Mouse (Mus musculus) heart, embryonic 11.5 days (tissue): ENCODE measurements at regions not wholly inside any gene's neighbourhood (a gene's known extent, or its start where the extent isn't known, plus 50 kb on each side); places are given as distances from the start of the nearest gene placed in this dataset.
"Not testable (repeated sequence)": the region's sequence is repeated elsewhere in the genome, so short reads cannot be mapped to it uniquely, and the experiment has no call there.

ENCODE experiments used
- ATAC-seq: fragments of 200-750 bp; cut with Nextera tagmentation; replicated peaks from 2 replicates; pipeline ENCODE4 v1.8.0; 2017; ENCODE audit warnings: moderate library complexity; ENCODE audit not compliant: insufficient number of reproducible peaks, low FRiP score, low TSS enrichment
- H3K27ac ChIP-seq: fragments of 300-500 bp; sonication (generic); 2 replicates; pipeline ENCODE4 v1.5.1; 2014; ENCODE audit warnings: mild to moderate bottlenecking, low read depth, low read length
- H3K27me3 ChIP-seq: fragments of 300-500 bp; sonication (generic); 2 replicates; pipeline ENCODE4 v1.6.1; 2014; ENCODE audit warnings: mild to moderate bottlenecking, low read length, mixed read lengths; ENCODE audit not compliant: control insufficient read depth, insufficient read depth
- H3K36me3 ChIP-seq: fragments of 300-500 bp; sonication (generic); 2 replicates; pipeline ENCODE4 v1.6.1; 2014; ENCODE audit warnings: mild to moderate bottlenecking, low read length, moderate library complexity, mixed read lengths; ENCODE audit not compliant: control insufficient read depth, insufficient read depth
- H3K4me1 ChIP-seq: fragments of 300-500 bp; sonication (generic); 2 replicates; pipeline ENCODE4 v1.6.1; 2014; ENCODE audit warnings: low read length; ENCODE audit not compliant: control insufficient read depth, insufficient read depth
- H3K4me2 ChIP-seq: fragments of 300-500 bp; sonication (generic); 2 replicates; pipeline ENCODE4 v1.6.1; 2014; ENCODE audit warnings: mild to moderate bottlenecking, moderate library complexity
- H3K4me3 ChIP-seq: fragments of 300-500 bp; sonication (generic); 2 replicates; pipeline ENCODE4 v1.5.1; 2014; ENCODE audit warnings: low read depth, low read length
- H3K9ac ChIP-seq: fragments of 300-500 bp; sonication (generic); 2 replicates; pipeline ENCODE4 v1.6.1; 2014; ENCODE audit warnings: mild to moderate bottlenecking, low read depth, low read length, moderate library complexity
- H3K9me3 ChIP-seq: fragments of 300-500 bp; sonication (generic); replicated peaks from 2 replicates; pipeline ENCODE4 v1.6.1; 2016; ENCODE audit warnings: low read length; ENCODE audit not compliant: control insufficient read depth
- WGBS: fragments of 180-500 bp; shearing (Covaris S2); extraction: QIAGEN DNeasy Blood & Tissue Kit; methylation state at CpG from one replicate; pipeline ENCODE4 v1.1.7; 2014; ENCODE audit not compliant: insufficient replicate concordance; 5-methylcytosine and 5-hydroxymethylcytosine counted together

- Histone ChIP-seq H3K4me1 (no peaks in the 10 kb centered on the region; the same call in 1 of the 2 replicates), H3K27me3 (0 out of 2 replicates have a peak, but pooled peaks cover 1% of the 10 kb centered on the region), H3K9ac (no peak overlapping the region), H3K4me2 (no peak overlapping the region), H3K36me3 (no peaks in the 10 kb centered on the region), H3K9me3 (no peaks in the 10 kb centered on the region), H3K4me3 (no peak overlapping the region), H3K27ac (no peak overlapping the region)
- WGBS = 41% methylated on average over 8 of the region's 8 CpGs
- no peak for ATAC-seq
Observed at GRCm38 (mm10) chr2:17858326-17858725, 127.1 kb upstream of the Nebl start.

GRCm38 (mm10) chr2:17855566-17856264, 124.5 kb upstream of the Nebl start:
- Histone ChIP-seq H3K4me3 (no peak overlapping the region), H3K27me3 (no peaks in the 10 kb centered on the region), H3K4me1 (peaks cover 2% of the 10 kb centered on the region; the same call in 1 of the 2 replicates), H3K4me2 (no peak overlapping the region), H3K9ac (no peak overlapping the region), H3K27ac (no peak overlapping the region), H3K9me3 (no peaks in the 10 kb centered on the region), H3K36me3 (no peaks in the 10 kb centered on the region)
- 71% methylated on average over 11 of the region's 11 CpGs for WGBS
- ATAC-seq = no peak

GRCm38 (mm10) chr2:17854088-17854487, 122.8 kb upstream of the Nebl start:
- Histone ChIP-seq H3K27me3 (no peaks in the 10 kb centered on the region), H3K9ac (no peak overlapping the region), H3K9me3 (no peaks in the 10 kb centered on the region), H3K4me2 (no peak overlapping the region), H3K36me3 (no peaks in the 10 kb centered on the region), H3K4me1 (peaks cover 2% of the 10 kb centered on the region; the same call in 1 of the 2 replicates), H3K27ac (no peak overlapping the region), H3K4me3 (no peak overlapping the region)
- WGBS = 58% methylated on average over 3 of the region's 3 CpGs
- no peak for ATAC-seq

GRCm38 (mm10) chr2:17853500-17854011, 122.3 kb upstream of the Nebl start:
- WGBS = 39% methylated on average over 11 of the region's 11 CpGs
- Histone ChIP-seq H3K4me2 (peak overlapping the region; percentile 63), H3K36me3 (no peaks in the 10 kb centered on the region), H3K27me3 (no peaks in the 10 kb centered on the region), H3K27ac (no peak overlapping the region), H3K4me1 (peaks cover 2% of the 10 kb centered on the region; the same call in 1 of the 2 replicates), H3K4me3 (no peak overlapping the region), H3K9me3 (no peaks in the 10 kb centered on the region), H3K9ac (0 out of 2 replicates have a peak overlapping the region, but pooled peaks have one; percentile 52)
- no peak for ATAC-seq

- Histone ChIP-seq H3K27me3 (no peaks in the 10 kb centered on the region), H3K9me3 (no peaks in the 10 kb centered on the region), H3K4me1 (peaks cover 2% of the 10 kb centered on the region; the same call in 1 of the 2 replicates), H3K27ac (no peak overlapping the region), H3K4me2 (peak overlapping the region; percentile 63), H3K36me3 (no peaks in the 10 kb centered on the region), H3K9ac (peak overlapping the region; percentile 56), H3K4me3 (peak overlapping the region; percentile 32)
- ATAC-seq = no peak
- WGBS = 4% methylated on average over 16 of the region's 16 CpGs
Observed at GRCm38 (mm10) chr2:17852740-17853499, 121.7 kb upstream of the Nebl start.

GRCm38 (mm10) chr2:17850741-17851140, 119.5 kb upstream of the Nebl start:
- Histone ChIP-seq H3K27me3 (no peaks in the 10 kb centered on the region), H3K4me1 (peaks cover 2% of the 10 kb centered on the region; the same call in 1 of the 2 replicates), H3K9me3 (no peaks in the 10 kb centered on the region), H3K27ac (no peak overlapping the region), H3K4me2 (no peak overlapping the region), H3K4me3 (no peak overlapping the region), H3K9ac (no peak overlapping the region), H3K36me3 (no peaks in the 10 kb centered on the region)
- 89% methylated on average over 4 of the region's 4 CpGs for WGBS
- ATAC-seq = no peak

- no peaks in the 10 kb centered on the region for H3K27me3 ChIP-seq
- no peak for ATAC-seq
- H3K4me2 ChIP-seq = no peak overlapping the region
- H3K9ac ChIP-seq = no peak overlapping the region
- H3K4me1 ChIP-seq = peaks cover 2% of the 10 kb centered on the region; the same call in 1 of the 2 replicates
- 36% methylated on average over 4 of the region's 4 CpGs for WGBS
- no peaks in the 10 kb centered on the region for H3K9me3 ChIP-seq
- no peak overlapping the region for H3K4me3 ChIP-seq
- no peak overlapping the region for H3K27ac ChIP-seq
- no peaks in the 10 kb centered on the region for H3K36me3 ChIP-seq
Observed at GRCm38 (mm10) chr2:17849267-17849666, 118.0 kb upstream of the Nebl start.

GRCm38 (mm10) chr2:17845447-17846092, 114.3 kb upstream of the Nebl start:
- not testable (repeated sequence) for H3K27me3 ChIP-seq, H3K9ac ChIP-seq, H3K9me3 ChIP-seq, H3K4me3 ChIP-seq, ATAC-seq, H3K4me2 ChIP-seq, H3K27ac ChIP-seq, H3K36me3 ChIP-seq, H3K4me1 ChIP-seq
- WGBS = 76% methylated on average over 4 of the region's 7 CpGs
